Mouse (Mus musculus): ENCODE measurements around the gene Pax7.

Gene Pax7

GRCm38 (mm10) chr4:139758512-139759340 lies 74.6 kb downstream of the Pax7 start:
- no peak for DNase-seq (ENCODE audit: extremely low read depth, low read depth, low spot score)

GRCm38 (mm10) chr4:139756931-139757330 lies 76.4 kb downstream of the Pax7 start:
- no peak for DNase-seq (ENCODE audit: extremely low read depth, low read depth, low spot score)

- DNase-seq (ENCODE audit: extremely low read depth, low read depth, low spot score) = no peak
Measured at GRCm38 (mm10) chr4:139754148-139754710, 79.1 kb downstream of the Pax7 start.

GRCm38 (mm10) chr4:139750926-139751325 lies 82.4 kb downstream of the Pax7 start:
- no peak for DNase-seq (ENCODE audit: extremely low read depth, low read depth, low spot score)

- no peak for DNase-seq (ENCODE audit: extremely low read depth, low read depth, low spot score)
Measured at GRCm38 (mm10) chr4:139747190-139747936, 86.0 kb downstream of the Pax7 start.

GRCm38 (mm10) chr4:139746177-139746576 lies 87.2 kb downstream of the Pax7 start:
- DNase-seq (ENCODE audit: extremely low read depth, low read depth, low spot score) = no peak

- DNase-seq (ENCODE audit: extremely low read depth, low read depth, low spot score) = no peak
Measured at GRCm38 (mm10) chr4:139744765-139745395, 88.4 kb downstream of the Pax7 start.

- no peak for DNase-seq (ENCODE audit: extremely low read depth, low read depth, low spot score)
Measured at GRCm38 (mm10) chr4:139743626-139744025, 89.7 kb downstream of the Pax7 start.

GRCm38 (mm10) chr4:139737035-139737434 lies 96.3 kb downstream of the Pax7 start:
- DNase-seq (ENCODE audit: extremely low read depth, low read depth, low spot score) = no peak

- DNase-seq (ENCODE audit: extremely low read depth, low read depth, low spot score) = no peak
Measured at GRCm38 (mm10) chr4:139727101-139727500, 106.2 kb downstream of the Pax7 start.

GRCm38 (mm10) chr4:139725421-139725820 lies 107.9 kb downstream of the Pax7 start:
- DNase-seq (ENCODE audit: extremely low read depth, low read depth, low spot score) = no peak

GRCm38 (mm10) chr4:139724296-139724695 lies 109.0 kb downstream of the Pax7 start:
- DNase-seq (ENCODE audit: extremely low read depth, low read depth, low spot score) = no peak

- no peak for DNase-seq (ENCODE audit: extremely low read depth, low read depth, low spot score)
Measured at GRCm38 (mm10) chr4:139718978-139719377, 114.3 kb downstream of the Pax7 start.

- no peak for DNase-seq (ENCODE audit: extremely low read depth, low read depth, low spot score)
Measured at GRCm38 (mm10) chr4:139716477-139717169, 116.7 kb downstream of the Pax7 start.

- DNase-seq (ENCODE audit: extremely low read depth, low read depth, low spot score) = no peak
Measured at GRCm38 (mm10) chr4:139715241-139715932, 117.9 kb downstream of the Pax7 start.

GRCm38 (mm10) chr4:139710467-139711334 lies 122.6 kb downstream of the Pax7 start:
- DNase-seq (ENCODE audit: extremely low read depth, low read depth, low spot score) = no peak

GRCm38 (mm10) chr4:139705986-139706385 lies 127.3 kb downstream of the Pax7 start:
- no peak for DNase-seq (ENCODE audit: extremely low read depth, low read depth, low spot score)

GRCm38 (mm10) chr4:139703468-139703867 lies 129.9 kb downstream of the Pax7 start:
- DNase-seq (ENCODE audit: extremely low read depth, low read depth, low spot score) = no peak

GRCm38 (mm10) chr4:139702914-139703313 lies 130.4 kb downstream of the Pax7 start:
- no peak for DNase-seq (ENCODE audit: extremely low read depth, low read depth, low spot score)
